Mouse (Mus musculus) activated CD4-positive, CD25-positive, alpha-beta regulatory T cell (primary cell): ENCODE measurements around the gene Ptprcap. TPM values are rescaled to one million over a fixed set of nuclear protein-coding genes. Genes with fewer than 3 reads are reported as not detected.

Experiments used
- polyA plus RNA-seq, 2 experiments: library from polyadenylated mRNA; unstranded; fragments of 100-300 nt; shearing (Covaris generic); gene quantifications; one replicate each; pipeline ENCODE4 v1.2.1; 2017

Ptprcap gene
- 1,000 to 10,000 TPM; 1,707 to 1,870 TPM for polyA plus RNA-seq

GRCm38 (mm10) chr19:4153232-4153654 is at the start of gene Ptprcap:
Ptprcap (plus strand) TSS chr19:4153604.

GRCm38 (mm10) chr19:4125741-4126696 is 27.4 kb upstream of the Ptprcap start, which contains the start of gene Aip:
Aip (minus strand) TSS chr19:4125858.

GRCm38 (mm10) chr19:4139446-4139845 is 14.0 kb upstream of the Ptprcap start, which contains the start of gene Gpr152:
Gpr152 (plus strand) TSS chr19:4139787.

GRCm38 (mm10) chr19:4143759-4144268 is 9.6 kb upstream of the Ptprcap start, which contains the start of gene Cabp4:
Cabp4 (minus strand) TSS chr19:4144033.

GRCm38 (mm10) chr19:4148491-4148806 is 5.0 kb upstream of the Ptprcap start, which contains the start of gene Coro1b:
Coro1b (plus strand) TSS chr19:4148619.

GRCm38 (mm10) chr19:4162646-4163542 is 9.5 kb downstream of the Ptprcap start, which contains the start of gene Rps6kb2:
Rps6kb2 (minus strand) TSS chr19:4163354.

GRCm38 (mm10) chr19:4175368-4175947 is 22.1 kb downstream of the Ptprcap start, which contains the start of gene Carns1:
Carns1 (minus strand) TSS chr19:4175479.

GRCm38 (mm10) chr19:4190831-4191334 is 37.5 kb downstream of the Ptprcap start, which contains the start of gene Tbc1d10c:
Tbc1d10c (minus strand) TSS chr19:4191284.

GRCm38 (mm10) chr19:4191528-4192250 is 38.3 kb downstream of the Ptprcap start, which contains the start of gene Ppp1ca:
Ppp1ca (plus strand) TSS chr19:4192065.

GRCm38 (mm10) chr19:4201291-4201909 is 48.0 kb downstream of the Ptprcap start, which contains the start of gene Rad9a:
Rad9a (minus strand) TSS chr19:4201662.

Other genes starting within 250 kb of the Ptprcap start
- gene Tcirg1, start 246.5 kb upstream of the Ptprcap start, polyA plus RNA-seq: 10 to 100 TPM; 58.6 to 70.8 TPM
- 100 to 1,000 TPM; 218 to 241 TPM for gene Ndufs8, start 240.8 kb upstream of the Ptprcap start, polyA plus RNA-seq
- gene Aldh3b1, start 223.8 kb upstream of the Ptprcap start, polyA plus RNA-seq: 1 to 10 TPM in 1 of 2 experiments, under 1 TPM in 1; 0.63 to 1.3 TPM
- 10 to 100 TPM; 24.4 to 40.8 TPM for gene Unc93b1, start 218.4 kb upstream of the Ptprcap start, polyA plus RNA-seq
- under 1 TPM in 1 of 2 experiments, not detected in 1; 0.20 TPM for gene Aldh3b3, start 195.0 kb upstream of the Ptprcap start, polyA plus RNA-seq
- gene Aldh3b2, start 181.3 kb upstream of the Ptprcap start, polyA plus RNA-seq: not detected
- under 1 TPM in 1 of 2 experiments, not detected in 1; 0.66 TPM for gene Acy3, start 167.0 kb upstream of the Ptprcap start, polyA plus RNA-seq
- under 1 TPM in 1 of 2 experiments, not detected in 1; 0.12 TPM for gene Tbx10, start 160.9 kb upstream of the Ptprcap start, polyA plus RNA-seq
- 10 to 100 TPM; 11.5 to 24.3 TPM for gene Nudt8, start 153.0 kb upstream of the Ptprcap start, polyA plus RNA-seq
- gene Gm49405, start 153.0 kb upstream of the Ptprcap start, polyA plus RNA-seq: 1 to 10 TPM in 1 of 2 experiments, under 1 TPM in 1; 0.42 to 2.4 TPM
- 1 to 10 TPM in 1 of 2 experiments, under 1 TPM in 1; 0.52 to 4.1 TPM for gene Doc2g, start 150.3 kb upstream of the Ptprcap start, polyA plus RNA-seq
- gene Ndufv1, start 140.8 kb upstream of the Ptprcap start, polyA plus RNA-seq: 100 to 1,000 TPM; 134 to 170 TPM
- 100 to 1,000 TPM; 602 to 648 TPM for gene Gstp1, start 115.6 kb upstream of the Ptprcap start, polyA plus RNA-seq
- gene Gstp2, start 107.6 kb upstream of the Ptprcap start, polyA plus RNA-seq: 10 to 100 TPM in 1 of 2 experiments, 1 to 10 TPM in 1; 2.0 to 12.8 TPM
- 100 to 1,000 TPM; 132 to 137 TPM for gene Gstp3, start 94.0 kb upstream of the Ptprcap start, polyA plus RNA-seq
- not detected for gene Cabp2, start 72.0 kb upstream of the Ptprcap start, polyA plus RNA-seq
- 100 to 1,000 TPM; 721 to 747 TPM for gene Cdk2ap2, start 56.4 kb upstream of the Ptprcap start, polyA plus RNA-seq
- 100 to 1,000 TPM; 256 to 279 TPM for gene Pitpnm1, start 53.6 kb upstream of the Ptprcap start, polyA plus RNA-seq
- gene Aip, start 27.7 kb upstream of the Ptprcap start, polyA plus RNA-seq: 100 to 1,000 TPM; 195 to 206 TPM
- not detected for gene Gpr152, start 13.8 kb upstream of the Ptprcap start, polyA plus RNA-seq
- gene Cabp4, start 9.6 kb upstream of the Ptprcap start, polyA plus RNA-seq: under 1 TPM; 0.16 to 0.52 TPM
- gene Coro1b, start 5.0 kb upstream of the Ptprcap start, polyA plus RNA-seq: 100 to 1,000 TPM; 293 to 521 TPM
- gene Rps6kb2, start 9.8 kb downstream of the Ptprcap start, polyA plus RNA-seq: 10 to 100 TPM; 43.4 to 45.2 TPM
- gene Carns1, start 21.9 kb downstream of the Ptprcap start, polyA plus RNA-seq: 10 to 100 TPM; 11.8 to 20.0 TPM
- 100 to 1,000 TPM; 624 to 764 TPM for gene Tbc1d10c, start 37.7 kb downstream of the Ptprcap start, polyA plus RNA-seq
- 1,000 to 10,000 TPM; 1,254 to 1,335 TPM for gene Ppp1ca, start 38.5 kb downstream of the Ptprcap start, polyA plus RNA-seq
- gene Rad9a, start 48.1 kb downstream of the Ptprcap start, polyA plus RNA-seq: 10 to 100 TPM; 43.8 to 69.5 TPM
- gene Clcf1, start 60.6 kb downstream of the Ptprcap start, polyA plus RNA-seq: 10 to 100 TPM; 20.4 to 31.3 TPM
- gene AC109138.7, start 60.8 kb downstream of the Ptprcap start, polyA plus RNA-seq: not detected
- gene Pold4, start 78.3 kb downstream of the Ptprcap start, polyA plus RNA-seq: 100 to 1,000 TPM; 124 to 142 TPM
- 1 to 10 TPM in 1 of 2 experiments, under 1 TPM in 1; 0.61 to 1.4 TPM for gene Ssh3, start 115.6 kb downstream of the Ptprcap start, polyA plus RNA-seq
- 1 to 10 TPM; 3.2 to 8.3 TPM for gene Ankrd13d, start 129.5 kb downstream of the Ptprcap start, polyA plus RNA-seq
- 100 to 1,000 TPM; 351 to 389 TPM for gene Grk2, start 152.6 kb downstream of the Ptprcap start, polyA plus RNA-seq
- gene Kdm2a, start 244.7 kb downstream of the Ptprcap start, polyA plus RNA-seq: 10 to 100 TPM; 51.4 to 63.5 TPM